Mouse (Mus musculus): ENCODE measurements at regions not wholly inside any gene's neighbourhood (a gene's known extent, or its start where the extent isn't known, plus 50 kb on each side); places are given as distances from the start of the nearest gene placed in this dataset.
A peak's percentile ranks its signal among the peaks of the same experiment; 100 is the strongest.

DNA sequence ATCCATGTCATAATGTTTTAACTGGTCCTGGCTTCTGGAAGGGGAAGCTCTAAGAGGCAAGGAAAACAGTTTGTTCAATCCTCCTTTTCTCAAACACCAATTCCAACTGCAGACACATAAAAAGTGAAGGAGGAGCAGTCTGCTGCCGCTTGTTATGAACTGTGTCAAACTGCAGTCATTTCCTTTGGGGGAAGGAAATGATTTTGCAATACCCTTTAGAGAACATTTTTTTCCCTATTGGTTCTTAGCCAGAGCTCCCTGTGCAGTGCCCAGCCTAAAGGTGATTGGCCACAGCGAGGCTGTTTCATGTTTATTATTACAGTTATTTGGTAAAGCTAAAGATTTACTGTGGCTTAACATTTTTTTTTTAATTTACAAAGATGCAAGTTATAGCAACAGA lies 1132.6 kb upstream of the Fbxo33 start:
- ATAC-seq (ENCODE audit: low TSS enrichment): no peak

DNA sequence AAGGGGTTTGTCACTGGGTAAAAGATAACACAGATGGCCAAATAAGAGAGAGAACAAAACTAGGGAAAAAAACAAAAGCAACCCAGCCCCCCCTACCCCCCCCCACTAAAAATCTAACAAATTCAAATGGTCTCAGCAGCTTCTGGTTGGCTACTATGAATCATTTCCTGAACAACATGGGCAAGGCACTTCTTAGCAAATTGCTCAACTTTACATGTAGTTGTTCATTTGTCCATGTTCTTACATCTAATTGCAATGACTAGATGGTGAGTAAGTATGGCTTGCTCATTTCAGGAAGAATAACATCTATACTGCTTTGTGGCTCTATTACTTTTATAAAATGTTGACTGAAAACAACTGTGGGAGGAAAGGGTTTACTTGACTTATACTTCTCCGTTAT lies 1124.9 kb upstream of the Fbxo33 start:
- no peak for ATAC-seq (ENCODE audit: low TSS enrichment)

GRCm38 (mm10) chr12:60320063-60320462 lies 1100.5 kb upstream of the Fbxo33 start:
- ATAC-seq (ENCODE audit: low TSS enrichment): no peak

DNA sequence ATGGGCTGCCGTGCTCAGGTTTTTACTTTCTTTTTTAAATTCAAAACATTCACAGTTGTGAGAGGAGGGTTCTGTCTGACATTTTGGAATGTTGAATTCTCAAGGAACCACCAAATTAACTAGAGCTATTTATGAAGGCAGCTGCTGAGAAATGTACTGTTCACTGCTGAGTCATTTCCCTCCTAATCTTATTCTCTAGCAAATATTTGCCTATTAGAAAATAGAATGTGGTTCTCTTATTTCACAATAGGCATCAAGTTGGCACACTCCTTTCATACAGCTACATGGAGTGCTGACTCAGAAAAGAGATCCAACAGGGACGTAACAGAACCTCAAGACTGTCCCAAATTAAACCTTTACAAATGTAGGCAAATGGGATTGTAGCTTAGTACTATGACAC lies 1073.1 kb upstream of the Fbxo33 start:
- ATAC-seq (ENCODE audit: low TSS enrichment): peak; percentile 31

- no peak for ATAC-seq (ENCODE audit: low TSS enrichment)
Measured at GRCm38 (mm10) chr12:60288817-60289216, 1069.3 kb upstream of the Fbxo33 start.

DNA sequence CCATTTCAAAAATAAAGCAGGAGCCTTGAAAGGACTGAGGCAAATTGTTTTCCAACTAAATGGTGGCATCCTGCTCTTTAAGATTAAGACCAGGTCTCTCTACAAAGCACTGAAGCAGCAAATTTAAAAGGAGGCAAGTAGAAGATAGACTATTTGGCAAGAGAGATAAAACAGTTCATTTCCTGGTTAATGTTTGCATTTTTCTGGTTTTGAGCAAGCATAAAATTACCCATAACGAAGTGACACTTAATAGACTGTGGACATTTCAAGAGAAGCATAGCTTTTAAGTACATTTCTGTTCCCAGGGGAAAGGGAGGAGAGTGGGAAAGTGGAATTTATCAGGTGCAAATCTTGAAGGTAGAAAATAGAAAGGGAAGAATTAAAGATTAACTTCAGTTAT lies 1035.8 kb upstream of the Fbxo33 start:
- no peak for ATAC-seq (ENCODE audit: low TSS enrichment)

- no peak for ATAC-seq (ENCODE audit: low TSS enrichment)
Measured at GRCm38 (mm10) chr12:60214002-60214401, 994.5 kb upstream of the Fbxo33 start.

GRCm38 (mm10) chr12:60175750-60176149 lies 956.2 kb upstream of the Fbxo33 start:
- ATAC-seq (ENCODE audit: low TSS enrichment): no peak

GRCm38 (mm10) chr12:60150266-60150665 lies 930.7 kb upstream of the Fbxo33 start:
- ATAC-seq (ENCODE audit: low TSS enrichment): no peak

DNA sequence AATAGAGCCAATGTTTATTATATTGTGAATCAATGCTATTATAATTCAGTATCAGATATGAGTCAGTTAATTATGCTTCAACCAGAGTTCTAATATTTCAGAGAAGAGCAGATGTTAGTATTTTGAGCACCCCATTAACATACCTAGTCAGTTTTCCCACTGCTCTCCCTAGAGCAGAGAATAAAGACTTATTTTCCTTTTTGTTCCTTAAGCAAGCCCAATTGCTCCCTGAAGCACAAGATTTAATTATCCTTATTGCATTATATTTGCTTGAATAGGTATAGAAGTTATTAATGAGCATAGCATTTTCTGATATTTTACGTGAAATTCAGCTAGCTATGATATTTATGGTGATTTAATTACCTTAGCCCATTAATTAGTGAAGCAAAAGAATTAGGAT lies 927.8 kb upstream of the Fbxo33 start:
- no peak for ATAC-seq (ENCODE audit: low TSS enrichment)
